Mouse (Mus musculus) lung, adult 2 months (tissue): ENCODE measurements around the gene Slc37a3. TPM values are rescaled to one million over a fixed set of nuclear protein-coding genes. Genes with fewer than 3 reads are reported as not detected.
"Not testable (repeated sequence)": the region's sequence is repeated elsewhere in the genome, so short reads cannot be mapped to it uniquely, and the experiment has no call there.

Experiments used
- DNase-seq: peaks from one replicate; pipeline ENCODE4 v3.0.0; 2022
- H3K4me1 ChIP-seq: fragments of 200-500 bp; 2 replicates; pipeline ENCODE4 v1.6.1; 2011; ENCODE audit warnings: low read length; ENCODE audit not compliant: control insufficient read depth, insufficient read depth
- H3K4me3 ChIP-seq: fragments of 200-500 bp; replicated peaks from 2 replicates; pipeline ENCODE3; 2011; ENCODE audit warnings: low read depth, mild to moderate bottlenecking, control low read depth, low read length; ENCODE audit errors: extremely low read depth
- CTCF ChIP-seq: fragments of 200-500 bp; IDR thresholded peaks from 2 replicates; pipeline ENCODE4 v1.5.1; 2011; ENCODE audit warnings: mild to moderate bottlenecking, low read length, control low read depth; ENCODE audit not compliant: insufficient read depth
- POLR2A ChIP-seq: fragments of 200-500 bp; IDR thresholded peaks from 2 replicates; pipeline ENCODE4 v1.6.1; 2011; ENCODE audit warnings: low read depth, mild to moderate bottlenecking, control low read depth, low read length, borderline replicate concordance; ENCODE audit errors: extremely low read depth
- WGBS: fragments of 180-500 bp; shearing (Covaris S2); methylation state at CpG from one replicate; pipeline ENCODE4 v1.1.7; 2018; 5-methylcytosine and 5-hydroxymethylcytosine counted together
- polyA plus RNA-seq: library from polyadenylated mRNA; depleted of rRNA; stranded (reverse); fragments of >200 nt; gene quantifications from 2 replicates; pipeline ENCODE4 v1.2.3, GENCODE M21; 2012

Gene Slc37a3
- polyA plus RNA-seq, 1 experiment, result 21.1 TPM

- Histone ChIP-seq H3K4me3 (no peak overlapping the region), H3K4me1 (peaks cover 7% of the 10 kb centered on the region)
- no peak for DNase-seq
- TF ChIP-seq POLR2A, result no peak
- TF ChIP-seq CTCF, result no peak
- WGBS, result 73% methylated on average over 3 of the region's 3 CpGs
Measured at GRCm38 (mm10) chr6:39380276-39380675, 2.8 kb upstream of the Slc37a3 start.

DNA sequence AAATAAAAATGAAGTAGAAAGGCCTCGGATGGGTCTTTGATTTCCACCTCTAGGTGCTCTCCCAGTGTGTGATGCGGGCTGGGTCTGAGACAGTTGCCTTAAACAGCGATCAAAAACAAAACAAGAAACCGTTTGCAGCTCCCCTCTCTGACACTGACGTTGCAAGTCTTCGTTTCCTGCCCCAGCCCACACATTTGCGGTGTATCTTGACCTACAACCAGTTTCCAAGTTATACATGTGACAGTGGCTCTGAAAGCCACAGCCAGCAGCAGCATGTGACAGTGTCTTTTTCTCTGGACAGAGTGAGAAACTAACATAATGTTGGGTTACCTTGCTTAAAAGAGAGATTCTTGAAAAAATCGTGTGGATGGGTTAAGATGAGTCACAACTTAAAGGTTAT, 2.3 kb upstream of the Slc37a3 start:
- TF ChIP-seq POLR2A (no peak), CTCF (no peak)
- WGBS, result 69% methylated on average over 8 of the region's 8 CpGs
- Histone ChIP-seq H3K4me3 (no peak overlapping the region), H3K4me1 (peaks cover 7% of the 10 kb centered on the region)
- no peak for DNase-seq

DNA sequence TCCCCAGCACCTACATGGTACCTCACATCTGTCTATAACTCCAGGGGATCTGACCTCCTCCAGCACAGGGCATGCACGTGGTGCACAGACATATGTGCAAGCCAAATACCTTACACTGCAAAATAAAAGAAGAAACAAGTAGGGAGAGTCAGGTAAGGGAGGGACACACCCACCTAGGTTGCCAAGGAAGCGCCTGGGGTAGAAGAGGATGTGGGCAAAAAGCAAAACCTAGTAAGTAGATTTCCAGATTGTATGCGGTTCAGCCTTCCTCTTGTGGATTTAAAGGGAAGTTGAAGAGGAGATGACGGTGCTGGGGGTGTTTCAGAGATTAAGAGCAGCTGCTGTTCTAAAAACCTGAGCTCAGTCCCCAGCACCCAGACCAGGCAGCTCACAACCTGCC, 1.7 kb upstream of the Slc37a3 start:
- peaks cover 7% of the 10 kb centered on the region for H3K4me1 ChIP-seq
- no peak overlapping the region for H3K4me3 ChIP-seq
- WGBS, result 47% methylated on average over 4 of the region's 4 CpGs
- DNase-seq, result no peak
- TF ChIP-seq CTCF, result no peak
- TF ChIP-seq POLR2A, result no peak

- H3K4me1 ChIP-seq, DNase-seq, H3K4me3 ChIP-seq: not testable (repeated sequence)
- whole genome bisulfite sequencing, result 63% methylated on average over 13 of the region's 13 CpGs
Measured at GRCm38 (mm10) chr6:39378161-39378835, 823 bp upstream of the Slc37a3 start.

DNA sequence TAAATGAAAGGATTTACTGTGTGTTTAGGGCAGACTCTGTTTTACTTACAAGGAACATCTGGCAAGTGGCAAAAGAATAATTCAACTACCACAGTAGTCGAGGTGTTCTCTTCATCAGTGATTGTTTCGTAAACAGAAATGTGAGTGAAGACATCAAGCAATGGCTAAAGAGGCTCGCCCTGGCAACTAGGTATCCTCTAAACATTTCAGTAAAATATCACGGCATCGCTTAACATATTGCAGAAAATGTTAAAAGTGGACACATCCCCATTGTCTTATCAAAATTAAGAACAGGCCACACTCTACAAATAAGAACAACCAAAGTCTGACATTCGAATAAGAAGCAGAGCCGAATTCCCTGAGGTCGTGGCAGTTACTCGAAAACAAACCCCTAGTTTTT, 700 bp downstream of the Slc37a3 start:
- Histone ChIP-seq H3K4me3 (peak overlapping the region; percentile 85), H3K4me1 (peaks cover 12% of the 10 kb centered on the region)
- TF ChIP-seq POLR2A (no peak), CTCF (no peak)
- no peak for DNase-seq
- WGBS, result 10% methylated on average over 9 of the region's 9 CpGs

- 63% methylated on average over 4 of the region's 4 CpGs for WGBS
- Histone ChIP-seq H3K4me3 (no peak overlapping the region), H3K4me1 (peaks cover 12% of the 10 kb centered on the region)
- TF ChIP-seq POLR2A (no peak), CTCF (no peak)
- DNase-seq, result no peak
Measured at GRCm38 (mm10) chr6:39373301-39373955, 4.0 kb downstream of the Slc37a3 start.

- Histone ChIP-seq H3K4me3 (no peak overlapping the region), H3K4me1 (peaks cover 12% of the 10 kb centered on the region)
- WGBS, result 12% methylated on average over 7 of the region's 7 CpGs
- peak; percentile 29 for DNase-seq
- TF ChIP-seq POLR2A (no peak), CTCF (no peak)
Measured at GRCm38 (mm10) chr6:39372727-39373126, 4.7 kb downstream of the Slc37a3 start.

- no peak for DNase-seq
- TF ChIP-seq CTCF (no peak), POLR2A (no peak)
- Histone ChIP-seq H3K4me1 (peaks cover 12% of the 10 kb centered on the region), H3K4me3 (no peak overlapping the region)
Measured at GRCm38 (mm10) chr6:39372042-39372441, 5.4 kb downstream of the Slc37a3 start.

DNA sequence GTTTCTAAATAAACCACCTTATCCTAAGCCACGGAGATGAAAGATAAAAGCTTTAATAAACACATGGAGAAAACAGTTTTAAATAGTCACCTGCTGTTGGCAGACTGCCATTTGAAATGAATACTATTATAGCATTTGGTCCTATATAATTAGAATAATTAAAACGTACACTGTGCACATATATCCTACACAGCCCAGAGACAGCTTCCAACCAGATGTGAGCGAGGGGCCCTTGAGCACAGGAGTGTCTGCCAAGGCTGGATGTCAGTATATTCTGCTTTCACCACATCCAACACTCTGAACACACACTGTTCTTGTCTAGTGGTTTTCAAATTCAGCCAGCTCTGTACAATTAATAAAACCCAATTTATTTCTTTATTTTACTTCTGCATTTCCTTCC, 7.8 kb downstream of the Slc37a3 start:
- peaks cover 5% of the 10 kb centered on the region; the same call in 1 of the 2 replicates for H3K4me1 ChIP-seq
- no peak overlapping the region for H3K4me3 ChIP-seq
- no peak for DNase-seq
- TF ChIP-seq CTCF, result no peak
- WGBS, result 71% methylated on average over 3 of the region's 3 CpGs

DNA sequence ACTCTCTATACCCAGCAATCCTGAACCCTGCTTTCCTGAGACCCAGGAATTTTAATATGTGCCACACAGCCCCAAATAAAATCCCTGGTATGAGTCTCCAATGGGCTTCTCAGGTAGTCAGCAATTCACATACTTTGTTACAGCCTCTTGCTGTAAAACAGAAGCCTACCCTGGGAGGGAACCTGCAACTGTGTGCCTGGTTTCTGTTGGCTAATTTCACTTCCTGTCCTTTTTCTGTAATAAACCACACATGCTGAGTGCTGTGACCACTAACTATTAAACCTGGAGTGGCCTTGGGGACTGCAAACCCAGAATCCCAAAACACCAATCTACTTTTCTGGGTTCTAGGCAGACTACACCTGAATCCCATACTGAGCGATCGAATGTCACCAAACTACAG, 14.8 kb downstream of the Slc37a3 start:
- WGBS, result 95% methylated on average over 2 of the region's 2 CpGs
- no peak for DNase-seq
- Histone ChIP-seq H3K4me1 (no peaks in the 10 kb centered on the region), H3K4me3 (no peak overlapping the region)
- no peak for TF ChIP-seq POLR2A
- no peak for TF ChIP-seq CTCF

- not testable (repeated sequence) for H3K4me3 ChIP-seq, H3K4me1 ChIP-seq, DNase-seq
- WGBS, result over 99% methylated on average over 9 of the region's 9 CpGs
Measured at GRCm38 (mm10) chr6:39359207-39359606, 18.3 kb downstream of the Slc37a3 start.
